Comparison of ENCODE assay signal across 11 mouse cellular contexts in the genomic region with DNA sequence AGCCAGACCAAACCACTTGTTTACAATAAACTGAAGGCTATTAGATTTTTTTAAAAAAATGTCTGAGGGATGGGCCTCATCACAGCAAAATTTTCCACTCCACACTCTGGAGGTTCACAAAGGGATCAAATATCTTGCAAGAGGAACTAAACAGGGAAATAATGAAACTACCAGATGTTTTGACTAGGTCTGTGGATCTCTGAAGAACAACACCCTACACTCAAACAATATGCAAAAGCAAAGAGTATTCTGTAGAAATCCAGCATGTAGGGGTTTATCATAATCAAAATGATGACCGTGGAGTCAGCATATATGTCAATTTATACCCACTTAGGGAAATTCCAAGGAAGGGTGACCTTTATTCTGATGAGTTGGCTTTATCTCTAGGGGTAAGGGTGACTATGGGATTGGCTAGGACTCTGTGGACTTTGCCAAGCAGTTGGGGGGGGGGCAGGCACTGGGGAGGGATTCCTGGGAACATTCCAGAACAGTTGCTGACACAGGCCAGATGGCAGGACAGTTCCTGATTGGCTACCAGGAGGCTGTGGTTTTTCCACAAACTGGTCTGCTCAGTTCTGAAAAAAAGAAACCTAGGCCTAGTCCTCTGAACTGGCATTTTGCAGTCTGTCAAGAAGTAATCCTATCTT.
A peak's percentile ranks its signal among the peaks of the same experiment; 100 is the strongest.
DNase-seq lines count a peak whose midpoint lies in the region; ATAC-seq and TF ChIP-seq lines count a peak whose summit lies in the region.
"Had no signal": no experiment of that assay in that cellular context is flagged by ENCODE, and none has a peak within 500 bp of the region (broad histone marks: within the 10 kb centered on the region; RNA-seq: fewer than 3 reads in every experiment).

No protein-coding gene starts in this region.

- no peak for TF ChIP-seq POLR2A in kidney, adult 2 months (IDR thresholded peaks at IDR 0.05; ENCODE audit: low read depth, low read length)

- TF ChIP-seq CTCF in kidney, adult 2 months (conservative IDR thresholded peaks at IDR 0.05; ENCODE audit: insufficient read depth, insufficient read length, low read depth, low read length), result no peak

- no peak overlapping the region for H3K4me3 ChIP-seq in kidney, adult 2 months (ENCODE audit: insufficient read depth, low read depth, low read length)
- H3K4me3 ChIP-seq in embryonic facial prominence, embryonic 14.5 days (ENCODE audit: low read depth, low read length), result no peak overlapping the region
- H3K4me3 ChIP-seq in intestine, embryonic 16.5 days (ENCODE audit: low read length), result no peak overlapping the region
- H3K4me3 ChIP-seq: erythroblast, embryonic 14.5 days; hindbrain, embryonic 13.5 days; neural tube, embryonic 13.5 days had no signal

- ATAC-seq in embryonic facial prominence, embryonic 14.5 days (ENCODE audit: low read depth), result peak; percentile 84
- ATAC-seq in intestine, embryonic 16.5 days, result peak; percentile 68

- H3K27ac ChIP-seq in kidney, adult 2 months (ENCODE audit: insufficient read depth, low read depth, low read length), result no peak overlapping the region
- H3K27ac ChIP-seq in embryonic facial prominence, embryonic 14.5 days (replicated peaks; ENCODE audit: low read depth, low read length), result no peak overlapping the region
- H3K27ac ChIP-seq in intestine, embryonic 16.5 days (ENCODE audit: low read length), result no peak overlapping the region
- H3K27ac ChIP-seq: hindbrain, embryonic 13.5 days; neural tube, embryonic 13.5 days had no signal

- DNase-seq in adrenal gland, postnatal 10 days, result peak; percentile 24
- no peak for DNase-seq in adrenal gland, adult 8-10 months
- DNase-seq in kidney, adult 2 months, result peak; percentile 3
- DNase-seq in kidney, postnatal 14 days, result no peak
- DNase-seq in embryonic facial prominence, embryonic 14.5 days (ENCODE audit: low spot score), result peak; percentile 51
- DNase-seq in left cerebral cortex, postnatal 25 days (ENCODE audit: low spot score in 2 of 2), result no peak
- no peak for DNase-seq in thymus, postnatal 0 days (ENCODE audit: low spot score)

- H3K9ac ChIP-seq in embryonic facial prominence, embryonic 14.5 days (ENCODE audit: low read depth, low read length), result no peak overlapping the region
- no peak overlapping the region for H3K9ac ChIP-seq in intestine, embryonic 16.5 days (ENCODE audit: low read depth, low read length)
- H3K9ac ChIP-seq: hindbrain, embryonic 13.5 days; neural tube, embryonic 13.5 days had no signal

- no peaks in the 10 kb centered on the region for H3K4me1 ChIP-seq in kidney, adult 2 months (ENCODE audit: control insufficient read depth, insufficient read depth, low read length)
- no peaks in the 10 kb centered on the region for H3K4me1 ChIP-seq in embryonic facial prominence, embryonic 14.5 days (ENCODE audit: control insufficient read depth, insufficient read depth, low read length)
- H3K4me1 ChIP-seq in intestine, embryonic 16.5 days (ENCODE audit: control insufficient read depth, insufficient read depth, low read length), result no peaks in the 10 kb centered on the region
- H3K4me1 ChIP-seq: hindbrain, embryonic 13.5 days; neural tube, embryonic 13.5 days had no signal

- H3K27me3 ChIP-seq in kidney, adult 2 months (replicated peaks; ENCODE audit: control insufficient read depth, insufficient read depth, low read length), result no peaks in the 10 kb centered on the region
- no peaks in the 10 kb centered on the region for H3K27me3 ChIP-seq in embryonic facial prominence, embryonic 14.5 days (replicated peaks; ENCODE audit: control insufficient read depth, insufficient read depth, low read length)
- H3K27me3 ChIP-seq in intestine, embryonic 16.5 days (replicated peaks; ENCODE audit: control insufficient read depth, insufficient read depth, low read length), result no peaks in the 10 kb centered on the region
- H3K27me3 ChIP-seq: hindbrain, embryonic 13.5 days; neural tube, embryonic 13.5 days had no signal

- intact Hi-C loops in left cerebral cortex, postnatal 25 days (cut with DNase I), result no loop called here

- H3K4me2 ChIP-seq in embryonic facial prominence, embryonic 14.5 days (ENCODE audit: low read depth, low read length), result no peak overlapping the region
- H3K4me2 ChIP-seq in intestine, embryonic 16.5 days (ENCODE audit: low read depth, low read length), result no peak overlapping the region
- H3K4me2 ChIP-seq: hindbrain, embryonic 13.5 days; neural tube, embryonic 13.5 days had no signal

- 66% methylated on average over 1 of the region's 1 CpGs for WGBS in kidney, adult 2 months
- 75% methylated on average over 1 of the region's 1 CpGs for WGBS in embryonic facial prominence, embryonic 14.5 days
- 74% methylated on average over 1 of the region's 1 CpGs for WGBS in intestine, embryonic 16.5 days

- H3K9me3 ChIP-seq in embryonic facial prominence, embryonic 14.5 days (ENCODE audit: control insufficient read depth, low read length), result 0 out of 2 replicates have a peak, but pooled peaks cover 3% of the 10 kb centered on the region
- H3K9me3 ChIP-seq in intestine, embryonic 16.5 days (ENCODE audit: control insufficient read depth, low read length), result no peaks in the 10 kb centered on the region
- H3K9me3 ChIP-seq: hindbrain, embryonic 13.5 days; neural tube, embryonic 13.5 days had no signal

- no peaks in the 10 kb centered on the region for H3K36me3 ChIP-seq in kidney, adult 2 months (ENCODE audit: control insufficient read depth, insufficient read depth, low read length)
- H3K36me3 ChIP-seq in embryonic facial prominence, embryonic 14.5 days (ENCODE audit: control insufficient read depth, insufficient read depth, low read length), result no peaks in the 10 kb centered on the region
- H3K36me3 ChIP-seq in intestine, embryonic 16.5 days (ENCODE audit: control insufficient read depth, insufficient read depth, low read length), result no peaks in the 10 kb centered on the region
- H3K36me3 ChIP-seq: hindbrain, embryonic 13.5 days; neural tube, embryonic 13.5 days had no signal

Comparison
In these comparisons a context has a peak if more than half of its experiments do, and no peak if none do; other contexts are left out.
1. DNase-seq: peak in adrenal gland, postnatal 10 days (single experiment), kidney, adult 2 months (single experiment) and embryonic facial prominence, embryonic 14.5 days (single experiment); none in adrenal gland, adult 8-10 months (single experiment), kidney, postnatal 14 days (single experiment), left cerebral cortex, postnatal 25 days (0 of 2) and thymus, postnatal 0 days (single experiment).